ENCODE assay signal across 37 mouse cellular contexts in the genomic region with DNA sequence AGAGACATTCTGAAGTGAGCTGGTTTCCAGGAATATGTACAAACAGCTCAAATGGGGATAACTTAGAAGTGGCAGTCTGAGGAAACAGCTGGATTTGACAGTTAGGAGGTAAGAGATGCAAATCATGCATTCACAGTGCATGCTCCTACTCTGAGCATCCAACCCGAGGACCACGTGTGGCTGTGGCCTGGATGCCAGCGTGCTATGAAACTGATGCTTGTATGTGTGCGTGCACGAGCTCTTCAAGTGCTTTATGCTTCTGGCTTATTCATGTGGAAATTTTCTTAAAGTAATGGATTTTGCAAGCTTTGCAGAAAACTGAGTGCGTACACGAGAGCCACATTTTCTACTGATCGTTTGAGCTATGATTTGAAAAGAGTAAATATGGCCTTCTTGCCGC. TPM values are rescaled to one million over a fixed set of nuclear protein-coding genes. Genes with fewer than 3 reads are reported as not detected.
A peak's percentile ranks its signal among the peaks of the same experiment; 100 is the strongest.
DNase-seq lines count a peak whose midpoint lies in the region; ATAC-seq and TF ChIP-seq lines count a peak whose summit lies in the region.
"Had no signal": no experiment of that assay in that cellular context is flagged by ENCODE, and none has a peak within 500 bp of the region (broad histone marks: within the 10 kb centered on the region; RNA-seq: fewer than 3 reads in every experiment).

No protein-coding gene starts in this region.

- peaks cover 26% of the 10 kb centered on the region for H3K36me3 ChIP-seq in forebrain, embryonic 10.5 days (replicated peaks)
- no peaks in the 10 kb centered on the region for H3K36me3 ChIP-seq in forebrain, embryonic 11.5 days (ENCODE audit: control insufficient read depth, insufficient read depth, low read length)
- peaks cover 59% of the 10 kb centered on the region for H3K36me3 ChIP-seq in midbrain, embryonic 10.5 days
- no peaks in the 10 kb centered on the region for H3K36me3 ChIP-seq in midbrain, postnatal 0 days (ENCODE audit: insufficient read depth, low read length)
- no peaks in the 10 kb centered on the region for H3K36me3 ChIP-seq in forebrain, postnatal 0 days (ENCODE audit: insufficient read depth)
- no peaks in the 10 kb centered on the region for H3K36me3 ChIP-seq in midbrain, embryonic 16.5 days (ENCODE audit: control insufficient read depth, insufficient read depth, low read length)
- H3K36me3 ChIP-seq in heart, embryonic 10.5 days = no peaks in the 10 kb centered on the region
- H3K36me3 ChIP-seq: embryonic facial prominence, embryonic 13.5 days; heart, embryonic 15.5 days; limb, embryonic 15.5 days; liver, embryonic 15.5 days; lung, embryonic 15.5 days had no signal

- H3K4me3 ChIP-seq in forebrain, embryonic 10.5 days = no peak overlapping the region
- H3K4me3 ChIP-seq in forebrain, embryonic 11.5 days (ENCODE audit: low read depth, low read length) = no peak overlapping the region
- H3K4me3 ChIP-seq in midbrain, embryonic 10.5 days = no peak overlapping the region
- H3K4me3 ChIP-seq in midbrain, postnatal 0 days (ENCODE audit: low read depth, low read length) = no peak overlapping the region
- no peak overlapping the region for H3K4me3 ChIP-seq in forebrain, postnatal 0 days (ENCODE audit: low read depth, low read length)
- no peak overlapping the region for H3K4me3 ChIP-seq in midbrain, embryonic 16.5 days (ENCODE audit: low read depth, low read length)
- no peak overlapping the region for H3K4me3 ChIP-seq in heart, embryonic 10.5 days
- H3K4me3 ChIP-seq: embryonic facial prominence, embryonic 13.5 days; erythroblast, embryonic 14.5 days; heart, embryonic 15.5 days; limb, embryonic 15.5 days; liver, embryonic 15.5 days; lung, embryonic 15.5 days; megakaryocyte, embryonic 14.5 days; myocyte had no signal

- H3K4me2 ChIP-seq in forebrain, embryonic 11.5 days (ENCODE audit: low read depth, low read length, severe bottlenecking) = no peak overlapping the region
- no peak overlapping the region for H3K4me2 ChIP-seq in midbrain, postnatal 0 days (ENCODE audit: low read depth, low read length, poor library complexity, severe bottlenecking)
- H3K4me2 ChIP-seq in forebrain, postnatal 0 days (ENCODE audit: low read depth) = no peak overlapping the region
- H3K4me2 ChIP-seq in midbrain, embryonic 16.5 days (ENCODE audit: low read length) = no peak overlapping the region
- H3K4me2 ChIP-seq: embryonic facial prominence, embryonic 13.5 days; heart, embryonic 15.5 days; limb, embryonic 15.5 days; liver, embryonic 15.5 days; lung, embryonic 15.5 days had no signal

- ATAC-seq in forebrain, embryonic 11.5 days (replicated peaks; ENCODE audit: low FRiP score) = no peak
- no peak for ATAC-seq in midbrain, postnatal 0 days (ENCODE audit: low FRiP score)
- ATAC-seq in forebrain, postnatal 0 days = peak; percentile 28
- no peak for ATAC-seq in midbrain, embryonic 16.5 days
- ATAC-seq: activated CD4-positive, CD25-positive, alpha-beta regulatory T cell, adult 4 months; inflammation-experienced regulatory T-cells, adult 6 months had no signal

- no peak for TF ChIP-seq CTCF in midbrain, postnatal 0 days (IDR thresholded peaks at IDR 0.05)
- no peak for TF ChIP-seq CTCF in forebrain, postnatal 0 days (IDR thresholded peaks at IDR 0.05; ENCODE audit: low read depth)

- DNase-seq in forebrain, embryonic 10.5 days (ENCODE audit: extremely low spot score, low spot score) = no peak
- DNase-seq in forebrain, embryonic 11.5 days (ENCODE audit: low spot score) = no peak
- no peak for DNase-seq in midbrain, embryonic 10.5 days (ENCODE audit: low spot score)
- no peak for DNase-seq in midbrain, postnatal 0 days (ENCODE audit: low spot score)
- no peak for DNase-seq in forebrain, postnatal 0 days
- no peak for DNase-seq in thymus, postnatal 25 days
- no peak for DNase-seq in heart, embryonic 10.5 days (ENCODE audit: low spot score)
- DNase-seq: adrenal gland, postnatal 10 days; cerebellum, adult 2 months; cerebellum, postnatal 25 days; embryo, embryonic 11 days; gastrocnemius, postnatal 10 days; heart, adult 18-20 months; heart, postnatal 36 days; kidney, adult 2 months; left cerebral cortex, postnatal 4 days; lung, postnatal 36 days; right cerebral cortex, postnatal 25 days; spleen, adult 18-20 months had no signal

- no peaks in the 10 kb centered on the region for H3K27me3 ChIP-seq in forebrain, embryonic 10.5 days (ENCODE audit: poor library complexity, severe bottlenecking)
- no peaks in the 10 kb centered on the region for H3K27me3 ChIP-seq in forebrain, embryonic 11.5 days (ENCODE audit: control insufficient read depth, insufficient read depth, low read length)
- H3K27me3 ChIP-seq in midbrain, embryonic 10.5 days (ENCODE audit: low read depth, poor library complexity, severe bottlenecking) = no peaks in the 10 kb centered on the region
- H3K27me3 ChIP-seq in midbrain, postnatal 0 days (ENCODE audit: insufficient read depth, low read length) = no peaks in the 10 kb centered on the region
- H3K27me3 ChIP-seq in forebrain, postnatal 0 days (ENCODE audit: insufficient read depth, low read length) = no peaks in the 10 kb centered on the region
- H3K27me3 ChIP-seq in midbrain, embryonic 16.5 days (ENCODE audit: control insufficient read depth, insufficient read depth, low read depth, low read length) = no peaks in the 10 kb centered on the region
- no peaks in the 10 kb centered on the region for H3K27me3 ChIP-seq in heart, embryonic 10.5 days (ENCODE audit: insufficient read depth, poor library complexity, severe bottlenecking)
- H3K27me3 ChIP-seq: embryonic facial prominence, embryonic 13.5 days; limb, embryonic 15.5 days; lung, embryonic 15.5 days had no signal

- H3K9ac ChIP-seq in forebrain, embryonic 11.5 days (ENCODE audit: low read length) = no peak overlapping the region
- H3K9ac ChIP-seq in midbrain, postnatal 0 days (replicated peaks; ENCODE audit: low read length, poor library complexity, severe bottlenecking) = no peak overlapping the region
- no peak overlapping the region for H3K9ac ChIP-seq in forebrain, postnatal 0 days
- H3K9ac ChIP-seq in midbrain, embryonic 16.5 days (ENCODE audit: low read depth, low read length) = no peak overlapping the region
- H3K9ac ChIP-seq: embryonic facial prominence, embryonic 13.5 days; heart, embryonic 15.5 days; limb, embryonic 15.5 days; liver, embryonic 15.5 days; lung, embryonic 15.5 days had no signal

- peaks cover 66% of the 10 kb centered on the region for H3K4me1 ChIP-seq in forebrain, embryonic 10.5 days
- peaks cover 27% of the 10 kb centered on the region for H3K4me1 ChIP-seq in forebrain, embryonic 11.5 days (replicated peaks; ENCODE audit: control insufficient read depth, insufficient read depth, low read length)
- peaks cover 64% of the 10 kb centered on the region for H3K4me1 ChIP-seq in midbrain, embryonic 10.5 days
- H3K4me1 ChIP-seq in midbrain, postnatal 0 days (ENCODE audit: insufficient read depth, low read length) = peaks cover 39% of the 10 kb centered on the region
- H3K4me1 ChIP-seq in forebrain, postnatal 0 days (ENCODE audit: insufficient read depth) = peaks cover 33% of the 10 kb centered on the region
- peaks cover 48% of the 10 kb centered on the region for H3K4me1 ChIP-seq in midbrain, embryonic 16.5 days (ENCODE audit: control insufficient read depth, insufficient read depth, low read length)
- H3K4me1 ChIP-seq in heart, embryonic 10.5 days = peaks cover 9% of the 10 kb centered on the region
- H3K4me1 ChIP-seq: liver, embryonic 15.5 days had no signal

- H3K27ac ChIP-seq in forebrain, embryonic 10.5 days = peak overlapping the region; percentile 74
- no peak overlapping the region for H3K27ac ChIP-seq in forebrain, embryonic 11.5 days (ENCODE audit: low read depth, low read length)
- H3K27ac ChIP-seq in midbrain, embryonic 10.5 days (replicated peaks) = peak overlapping the region; percentile 91
- no peak overlapping the region for H3K27ac ChIP-seq in midbrain, postnatal 0 days (ENCODE audit: low read depth, low read length)
- peak overlapping the region; percentile 57 for H3K27ac ChIP-seq in forebrain, postnatal 0 days (ENCODE audit: low read depth, low read length)
- peak overlapping the region; percentile 41 for H3K27ac ChIP-seq in midbrain, embryonic 16.5 days (ENCODE audit: low read length)
- no peak overlapping the region for H3K27ac ChIP-seq in heart, embryonic 10.5 days
- H3K27ac ChIP-seq: embryonic facial prominence, embryonic 13.5 days; heart, embryonic 15.5 days; kidney, postnatal 0 days; limb, embryonic 15.5 days; liver, embryonic 15.5 days; lung, embryonic 15.5 days had no signal

- H3K9me3 ChIP-seq in forebrain, embryonic 10.5 days = no peaks in the 10 kb centered on the region
- no peaks in the 10 kb centered on the region for H3K9me3 ChIP-seq in forebrain, embryonic 11.5 days (ENCODE audit: control insufficient read depth, low read length)
- no peaks in the 10 kb centered on the region for H3K9me3 ChIP-seq in midbrain, embryonic 10.5 days (replicated peaks)
- no peaks in the 10 kb centered on the region for H3K9me3 ChIP-seq in midbrain, postnatal 0 days (ENCODE audit: low read length)
- H3K9me3 ChIP-seq in forebrain, postnatal 0 days (ENCODE audit: low read length) = no peaks in the 10 kb centered on the region
- H3K9me3 ChIP-seq in midbrain, embryonic 16.5 days (replicated peaks; ENCODE audit: control insufficient read depth, low read length, poor library complexity, severe bottlenecking) = no peaks in the 10 kb centered on the region
- no peaks in the 10 kb centered on the region for H3K9me3 ChIP-seq in heart, embryonic 10.5 days
- H3K9me3 ChIP-seq: embryonic facial prominence, embryonic 13.5 days; heart, embryonic 15.5 days; limb, embryonic 15.5 days; liver, embryonic 15.5 days; lung, embryonic 15.5 days had no signal

- 79% methylated on average over 9 of the region's 9 CpGs for WGBS in forebrain, embryonic 10.5 days
- WGBS in forebrain, embryonic 11.5 days = 59% methylated on average over 9 of the region's 9 CpGs
- WGBS in midbrain, embryonic 10.5 days = 76% methylated on average over 9 of the region's 9 CpGs
- 34% methylated on average over 9 of the region's 9 CpGs for WGBS in midbrain, postnatal 0 days
- WGBS in forebrain, postnatal 0 days = 40% methylated on average over 9 of the region's 9 CpGs
- 30% methylated on average over 9 of the region's 9 CpGs for WGBS in midbrain, embryonic 16.5 days
- 88% methylated on average over 9 of the region's 9 CpGs for whole genome bisulfite sequencing in heart, embryonic 10.5 days

RNA-seq across cellular contexts. Expression of a gene that starts 32.3 kb away (rescaled TPM):
- polyA plus RNA-seq in forebrain, embryonic 10.5 days (2016; fragmentation: Nextera tagmentation; extraction: Ambion mirVana) = 7.7 and 8.3 TPM in 2 replicates
- 10.8 and 10.9 TPM in 2 replicates for polyA plus RNA-seq in forebrain, embryonic 11.5 days (2014; fragmentation: Nextera tagmentation; extraction: Ambion mirVana)
- 14.9 and 15.1 TPM in 2 replicates for polyA plus RNA-seq in midbrain, embryonic 10.5 days (2016; fragmentation: Nextera tagmentation; extraction: Ambion mirVana)
- 31.3 and 36.5 TPM in 2 replicates for total RNA-seq in midbrain, postnatal 0 days (2014; rRNA removed)
- 5.7 and 7.1 TPM in 2 replicates for polyA plus RNA-seq in midbrain, postnatal 0 days (2015; fragmentation: Nextera tagmentation; extraction: Ambion mirVana)
- 24.4 and 38.1 TPM in 2 replicates for total RNA-seq in forebrain, postnatal 0 days (2014; rRNA removed)
- polyA plus RNA-seq in forebrain, postnatal 0 days (2015; fragmentation: Nextera tagmentation; extraction: Ambion mirVana) = 3.2 and 6.4 TPM in 2 replicates
- 4.0 and 4.5 TPM in 2 replicates for polyA plus RNA-seq in midbrain, embryonic 16.5 days (2015; fragmentation: Nextera tagmentation; extraction: Ambion mirVana)
- 1.4 and 1.5 TPM in 2 replicates for polyA plus RNA-seq in heart, embryonic 10.5 days (2016; fragmentation: Nextera tagmentation; extraction: Ambion mirVana)
- polyA plus RNA-seq: activated CD4-positive, CD25-positive, alpha-beta regulatory T cell, adult 4 months; erythroblast, embryonic 14.5 days; inflammation-experienced regulatory T-cells, adult 6 months had no signal

RNA-seq across cellular contexts. Expression of a gene that starts 47.7 kb away (rescaled TPM):
- not detected in 2 replicates for polyA plus RNA-seq in forebrain, embryonic 10.5 days (2016; fragmentation: Nextera tagmentation; extraction: Ambion mirVana)
- polyA plus RNA-seq in forebrain, embryonic 11.5 days (2014; fragmentation: Nextera tagmentation; extraction: Ambion mirVana) = not detected in 2 replicates
- 0.10 TPM in 1 of 2 replicates, not detected in the other for polyA plus RNA-seq in midbrain, embryonic 10.5 days (2016; fragmentation: Nextera tagmentation; extraction: Ambion mirVana)
- 0.22 and 1.2 TPM in 2 replicates for total RNA-seq in midbrain, postnatal 0 days (2014; rRNA removed)
- 0.25 and 0.48 TPM in 2 replicates for polyA plus RNA-seq in midbrain, postnatal 0 days (2015; fragmentation: Nextera tagmentation; extraction: Ambion mirVana)
- 0.10 TPM in 1 of 2 replicates, not detected in the other for total RNA-seq in forebrain, postnatal 0 days (2014; rRNA removed)
- polyA plus RNA-seq in forebrain, postnatal 0 days (2015; fragmentation: Nextera tagmentation; extraction: Ambion mirVana) = not detected in 2 replicates
- 0.14 TPM in 1 of 2 replicates, not detected in the other for polyA plus RNA-seq in midbrain, embryonic 16.5 days (2015; fragmentation: Nextera tagmentation; extraction: Ambion mirVana)
- 0.09 and 0.11 TPM in 2 replicates for polyA plus RNA-seq in heart, embryonic 10.5 days (2016; fragmentation: Nextera tagmentation; extraction: Ambion mirVana)
- total RNA-seq: adrenal gland, postnatal 10 days; gastrocnemius, postnatal 10 days; heart, adult 18-20 months; heart, postnatal 36 days; layer of hippocampus, postnatal 14 days; left cerebral cortex, adult 8-10 months had no signal
- polyA plus RNA-seq: activated CD4-positive, CD25-positive, alpha-beta regulatory T cell, adult 4 months; embryonic facial prominence, embryonic 13.5 days; erythroblast, embryonic 14.5 days; inflammation-experienced regulatory T-cells, adult 6 months; kidney, postnatal 0 days; large intestine, adult 2 months; lung, embryonic 15.5 days; myocyte; neural tube, embryonic 14.5 days; thymus, postnatal 0 days; urinary bladder, adult 2 months had no signal

Comparison
In these comparisons a context has a peak if more than half of its experiments do, and no peak if none do; other contexts are left out.
1. H3K27ac ChIP-seq: peak in forebrain, embryonic 10.5 days (single experiment), midbrain, embryonic 10.5 days (single experiment), forebrain, postnatal 0 days (single experiment) and midbrain, embryonic 16.5 days (single experiment); none in forebrain, embryonic 11.5 days (single experiment), midbrain, postnatal 0 days (single experiment) and heart, embryonic 10.5 days (single experiment).